ENCODE assay signal across 8 mouse cellular contexts in genomic region chr1:133363276-133364021, GRCm38 (mm10). TPM values are rescaled to one million over a fixed set of nuclear protein-coding genes. Genes with fewer than 3 reads are reported as not detected.
DNase-seq lines count a peak whose midpoint lies in the region; ATAC-seq and TF ChIP-seq lines count a peak whose summit lies in the region.

Gene Etnk2, plus strand, starts transcription at chr1:133363572.

- H3K27me3 ChIP-seq in intestine, embryonic 14.5 days (replicated peaks; ENCODE audit: control insufficient read depth, insufficient read depth, low read length): peaks cover 10% of the 10 kb centered on the region

- under 1% methylated on average over 52 of the region's 52 CpGs for whole genome bisulfite sequencing in intestine, embryonic 14.5 days

- TF ChIP-seq CTCF in cortical plate, adult 2 months (IDR thresholded peaks at IDR 0.05; ENCODE audit: extremely low read depth, insufficient read depth, low read length): no peak

- peak; percentile 96 for DNase-seq in adrenal gland, adult (ENCODE audit: inconsistent age in 2 of 2, low spot score in 1 of 2)
- DNase-seq in gastrocnemius, postnatal 14 days: peak; percentile 70
- peak; percentile 93 for DNase-seq in intestine, embryonic 14.5 days (ENCODE audit: low spot score)
- peak; percentile 61 to 63 for DNase-seq in left cerebral cortex, postnatal 25 days (ENCODE audit: low spot score in 2 of 2)
- peak; percentile 91 for DNase-seq in mesoderm, embryonic 11.5 days (ENCODE audit: low read depth, low spot score)
- peak; percentile 30 for DNase-seq in skeletal muscle tissue, adult 2 months (ENCODE audit: low read depth, low spot score)

- no peak within 1 kb of the TSS for H3K27ac ChIP-seq in cortical plate, adult 2 months (ENCODE audit: insufficient read depth, low read length)
- H3K27ac ChIP-seq in intestine, embryonic 14.5 days (ENCODE audit: low read depth): no peak within 1 kb of the TSS

- peaks cover 2% of the 10 kb centered on the region for H3K4me1 ChIP-seq in cortical plate, adult 2 months (ENCODE audit: control insufficient read depth, insufficient read depth, low read length)
- H3K4me1 ChIP-seq in intestine, embryonic 14.5 days (replicated peaks; ENCODE audit: control insufficient read depth, insufficient read depth, low read length): peaks cover 16% of the 10 kb centered on the region; the same call in 1 of the 2 replicates

- peak within 1 kb of the TSS; percentile 45 for H3K9ac ChIP-seq in intestine, embryonic 14.5 days (ENCODE audit: low read length)

- intact Hi-C loops in gastrocnemius, postnatal 14 days (cut with DNase I; ENCODE audit: low total_unique reads): no loop called here
- intact Hi-C loops in left cerebral cortex, postnatal 25 days (cut with DNase I): no loop called here

- TF ChIP-seq POLR2A in cortical plate, adult 2 months (IDR thresholded peaks at IDR 0.05; ENCODE audit: extremely low read depth, insufficient read depth, low read length): no peak

- peak within 1 kb of the TSS; percentile 97 for H3K4me2 ChIP-seq in intestine, embryonic 14.5 days (ENCODE audit: low read length)

- H3K36me3 ChIP-seq in intestine, embryonic 14.5 days (ENCODE audit: control insufficient read depth, insufficient read depth, low read length): no peaks in the 10 kb centered on the region

- peak within 1 kb of the TSS; percentile 56 for H3K4me3 ChIP-seq in cortical plate, adult 2 months (ENCODE audit: insufficient read depth, low read length)
- H3K4me3 ChIP-seq in intestine, embryonic 14.5 days (ENCODE audit: low read depth, low read length): peak within 1 kb of the TSS; percentile 64

- H3K9me3 ChIP-seq in intestine, embryonic 14.5 days (ENCODE audit: control insufficient read depth, low read length): no peaks in the 10 kb centered on the region

- ATAC-seq in intestine, embryonic 14.5 days (replicated peaks; ENCODE audit: low FRiP score, low TSS enrichment, low read depth): peak; percentile 83
- ATAC-seq in erythroid progenitor cell, adult 5-6 weeks (replicated peaks; ENCODE audit: low FRiP score, poor library complexity, severe bottlenecking): no peak

RNA-seq across cellular contexts. Expression of gene Etnk2, which starts in this region (rescaled TPM):
- 14.6 and 16.7 TPM in 2 replicates for polyA plus RNA-seq in cortical plate, adult 2 months (2012; rRNA removed)
- under 1 TPM; 0.13 to 0.23 TPM for total RNA-seq in gastrocnemius, postnatal 14 days (2021)
- 3.7 and 4.6 TPM in 2 replicates for polyA plus RNA-seq in intestine, embryonic 14.5 days (2014; fragmentation: Nextera tagmentation; extraction: Ambion mirVana)
- 1 to 10 TPM; 8.0 to 8.1 TPM for total RNA-seq in left cerebral cortex, postnatal 25 days (2021)
- total RNA-seq in erythroid progenitor cell, adult 5-6 weeks (2015; ENCODE audit: low replicate concordance): not detected in 2 replicates
- not detected in 2 replicates for total RNA-seq in erythroid progenitor cell, adult 5-6 weeks (2017; ENCODE audit: low replicate concordance)

Comparison
In these comparisons a context has a peak if more than half of its experiments do, and no peak if none do; other contexts are left out.
1. RNA of gene Etnk2 (total RNA-seq): 8.0 to 8.1 TPM in left cerebral cortex, postnatal 25 days; 0.13 to 0.23 TPM in gastrocnemius, postnatal 14 days and not detected in erythroid progenitor cell, adult 5-6 weeks; every median in the first group is over 4 times any median in the second.
2. Peak in DNase-seq in gastrocnemius, postnatal 14 days; RNA of the gene not detected or under 1 TPM.
3. DNase-seq: peak in every context shown above with its lines; median percentile 96 in adrenal gland, adult; 93 in intestine, embryonic 14.5 days; 91 in mesoderm, embryonic 11.5 days; 70 in gastrocnemius, postnatal 14 days; 62 in left cerebral cortex, postnatal 25 days; 30 in skeletal muscle tissue, adult 2 months.